Mouse (Mus musculus) forelimb bud, embryonic 11.5 days (tissue): Measurements from ENCODE around the gene Lig4.

Source experiments
- DNase-seq: peaks from one replicate; pipeline ENCODE4 v3.0.0-alpha.2; 2012; ENCODE audit warnings: low read depth, low spot score

The Lig4 gene

GRCm38 (mm10) chr8:9932711-9933110 is 44.8 kb downstream of the Lig4 start:
- DNase-seq = no peak

- no peak for DNase-seq
Observed at GRCm38 (mm10) chr8:9929746-9930445, 47.6 kb downstream of the Lig4 start.
